Mouse (Mus musculus) heart, postnatal 0 days (tissue): ENCODE data around the gene Fst. TPM values are rescaled to one million over a fixed set of nuclear protein-coding genes. Genes with fewer than 3 reads are reported as not detected.

Experiments used
- ATAC-seq: fragments of 200-750 bp; cut with Nextera tagmentation; 2 replicates; pipeline ENCODE4 v1.8.0; 2017; ENCODE audit warnings: low read depth, moderate number of reproducible peaks, moderate library complexity; ENCODE audit not compliant: insufficient read depth
- DNase-seq: peaks from one replicate; pipeline ENCODE4 v3.0.0-alpha.2; 2016; ENCODE audit warnings: low spot score
- H3K27ac ChIP-seq: fragments of 300-500 bp; sonication (generic); 2 replicates; pipeline ENCODE4 v1.5.1; 2014; ENCODE audit warnings: low read depth, mild to moderate bottlenecking
- H3K27me3 ChIP-seq: fragments of 300-500 bp; sonication (generic); 2 replicates; pipeline ENCODE4 v1.6.1; 2014; ENCODE audit warnings: low read length, mixed read lengths; ENCODE audit not compliant: control insufficient read depth, insufficient read depth
- H3K36me3 ChIP-seq: fragments of 300-500 bp; sonication (generic); replicated peaks from 2 replicates; pipeline ENCODE4 v1.6.1; 2014; ENCODE audit warnings: low read length, mixed read lengths; ENCODE audit not compliant: control insufficient read depth, insufficient read depth
- H3K4me1 ChIP-seq: fragments of 300-500 bp; sonication (generic); 2 replicates; pipeline ENCODE4 v1.6.1; 2014; ENCODE audit warnings: antibody characterized with exemption; ENCODE audit not compliant: control insufficient read depth, insufficient read depth
- H3K4me2 ChIP-seq: fragments of 300-500 bp; sonication (generic); 2 replicates; pipeline ENCODE4 v1.6.1; 2014; ENCODE audit warnings: low read depth, mild to moderate bottlenecking, low read length, moderate library complexity
- H3K4me3 ChIP-seq: fragments of 300-500 bp; sonication (generic); 2 replicates; pipeline ENCODE4 v1.5.1; 2014; ENCODE audit warnings: low read depth, low read length
- H3K9ac ChIP-seq: fragments of 300-500 bp; sonication (generic); replicated peaks from 2 replicates; pipeline ENCODE4 v1.6.1; 2014; ENCODE audit warnings: low read depth, low read length, mixed read lengths
- H3K9me3 ChIP-seq: fragments of 300-500 bp; sonication (generic); replicated peaks from 2 replicates; pipeline ENCODE4 v1.6.1; 2016; ENCODE audit warnings: low read length; ENCODE audit not compliant: control insufficient read depth
- CTCF ChIP-seq: IDR thresholded peaks from 2 replicates; pipeline ENCODE4 v1.5.1; 2016; ENCODE audit warnings: antibody characterized with exemption, control low read depth, low read depth
- EP300 ChIP-seq: IDR thresholded peaks from 2 replicates; pipeline ENCODE4 v1.6.1; 2016; ENCODE audit warnings: antibody characterized with exemption, low read depth
- WGBS: fragments of 180-500 bp; shearing (Covaris S2); extraction: QIAGEN DNeasy Blood & Tissue Kit; methylation state at CpG from one replicate; pipeline ENCODE4 v1.1.7; 2014; 5-methylcytosine and 5-hydroxymethylcytosine counted together
- polyA plus RNA-seq: library from polyadenylated mRNA; unstranded; fragments of >200 nt; fragmentation: Nextera tagmentation; extraction: Ambion mirVana; gene quantifications from 2 replicates; pipeline ENCODE4 v1.2.1, GENCODE M21; 2015
- total RNA-seq: library from RNA; depleted of rRNA; stranded (reverse); fragments of >200 nt; gene quantifications from 2 replicates; pipeline ENCODE4 v1.2.3, GENCODE M21; 2014; ENCODE audit warnings: low replicate concordance

The Fst gene
- total and polyA plus RNA-seq, 2 experiments from 2014 or later, result 0.66 to 3.3 TPM

DNA sequence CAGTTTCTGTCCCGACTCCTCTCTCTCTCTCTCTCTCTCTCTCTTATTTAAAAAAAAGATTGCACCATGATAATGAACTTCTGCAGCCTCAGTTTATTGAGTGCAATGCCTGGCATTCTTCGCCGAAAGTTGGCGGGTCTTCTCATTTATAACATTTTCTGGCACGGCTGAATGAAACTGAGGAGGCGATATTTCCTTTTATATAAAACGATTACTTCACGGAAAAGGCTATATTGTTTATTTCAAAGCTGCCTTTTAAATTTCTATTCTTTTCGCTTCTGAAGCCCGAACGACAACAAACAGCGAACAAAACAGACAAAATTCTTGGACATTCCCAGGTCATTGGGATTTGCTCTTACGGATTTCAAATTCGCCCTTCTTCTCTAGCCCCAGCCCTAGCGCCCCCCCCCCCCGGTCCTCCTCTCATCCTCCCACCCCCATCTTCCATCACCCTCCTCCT is 980 bp upstream of the Fst start:
- no peak for TF ChIP-seq CTCF
- no peak for TF ChIP-seq EP300
- no peaks in the 10 kb centered on the region for H3K9me3 ChIP-seq
- H3K9ac ChIP-seq, result 0 out of 2 replicates have a peak overlapping the region, but pooled peaks have one; percentile 43
- under 1% methylated on average over 16 of the region's 16 CpGs for WGBS
- no peaks in the 10 kb centered on the region for H3K36me3 ChIP-seq
- H3K4me2 ChIP-seq, result peak overlapping the region; percentile 98
- H3K27ac ChIP-seq, result no peak overlapping the region
- no peak for DNase-seq
- H3K4me1 ChIP-seq, result peaks cover 8% of the 10 kb centered on the region; the same call in 1 of the 2 replicates
- no peak for ATAC-seq
- peak overlapping the region; percentile 67 for H3K4me3 ChIP-seq
- peaks cover 48% of the 10 kb centered on the region for H3K27me3 ChIP-seq

DNA sequence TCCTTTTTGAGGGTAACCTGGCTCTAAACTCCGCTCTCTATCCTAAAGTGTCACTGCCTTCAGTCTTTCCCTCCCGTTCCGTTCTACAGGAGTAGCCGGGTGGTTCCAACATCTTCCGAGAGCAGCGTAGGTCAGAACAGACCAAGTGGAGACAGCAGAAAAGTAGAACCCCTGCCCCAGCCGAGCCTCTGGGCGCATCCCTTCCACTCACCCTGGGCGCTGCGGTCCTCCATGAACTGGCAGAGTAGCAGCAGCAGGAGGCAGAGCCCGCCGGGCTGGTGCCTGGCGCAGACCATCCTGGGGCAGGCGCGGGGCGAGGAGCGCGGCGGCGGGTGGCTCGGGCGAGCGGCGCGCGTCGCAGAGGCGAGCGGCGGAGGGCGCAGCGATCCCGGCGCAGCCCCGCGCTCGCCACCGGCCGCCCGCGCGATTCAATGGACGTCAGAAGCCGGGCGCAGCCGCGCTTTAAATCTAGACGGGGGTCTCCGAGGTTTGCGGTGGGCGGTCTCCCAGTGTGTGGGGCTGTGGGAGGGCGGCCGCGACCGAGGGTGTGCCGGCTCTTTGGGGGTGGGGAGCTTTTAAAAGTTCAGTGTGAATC is 363 bp downstream of the Fst start:
- no peak for TF ChIP-seq EP300
- TF ChIP-seq CTCF, result no peak
- peak overlapping the region; percentile 67 for H3K4me3 ChIP-seq
- whole genome bisulfite sequencing, result under 1% methylated on average over 56 of the region's 56 CpGs
- H3K9ac ChIP-seq, result no peak overlapping the region
- peaks cover 60% of the 10 kb centered on the region for H3K27me3 ChIP-seq
- ATAC-seq (peak; percentile 64), DNase-seq (no peak)
- no peak overlapping the region for H3K27ac ChIP-seq
- peaks cover 8% of the 10 kb centered on the region; the same call in 1 of the 2 replicates for H3K4me1 ChIP-seq
- peak overlapping the region; percentile 98 for H3K4me2 ChIP-seq
- H3K36me3 ChIP-seq, result no peaks in the 10 kb centered on the region
- no peaks in the 10 kb centered on the region for H3K9me3 ChIP-seq

DNA sequence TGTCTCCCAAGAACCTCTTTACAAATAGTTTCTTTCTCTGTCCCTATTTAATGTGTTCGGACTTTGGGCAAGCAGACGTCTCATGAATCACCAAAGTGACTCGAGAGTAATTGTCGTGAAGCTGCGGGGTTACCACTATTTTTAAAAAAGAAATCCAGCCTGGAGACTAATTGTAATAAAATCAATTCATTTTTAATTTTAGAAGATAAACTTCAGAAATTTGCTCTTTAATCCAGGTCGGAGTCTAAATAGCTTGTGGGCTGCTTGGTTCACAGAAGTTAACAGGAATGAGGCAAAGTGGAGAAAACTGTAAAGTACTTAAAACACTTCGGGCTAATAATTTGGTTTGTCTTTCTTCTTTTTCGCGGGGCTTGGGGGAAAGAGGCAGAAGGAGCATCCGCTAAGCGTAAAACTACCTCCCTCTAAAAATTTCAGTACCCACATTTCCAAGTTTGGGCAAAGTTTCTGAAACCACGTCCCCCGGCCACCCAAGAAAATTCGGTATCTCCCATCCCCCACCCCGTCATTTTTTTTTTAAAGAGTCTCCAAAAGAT is 1.1 kb downstream of the Fst start:
- ATAC-seq, result no peak
- H3K9ac ChIP-seq, result no peak overlapping the region
- WGBS, result 1% methylated on average over 15 of the region's 15 CpGs
- peak overlapping the region; percentile 98 for H3K4me2 ChIP-seq
- H3K27ac ChIP-seq, result no peak overlapping the region
- H3K36me3 ChIP-seq, result no peaks in the 10 kb centered on the region
- no peak for DNase-seq
- peaks cover 60% of the 10 kb centered on the region for H3K27me3 ChIP-seq
- peak overlapping the region; percentile 67 for H3K4me3 ChIP-seq
- TF ChIP-seq CTCF (no peak), EP300 (no peak)
- no peaks in the 10 kb centered on the region for H3K9me3 ChIP-seq
- peaks cover 8% of the 10 kb centered on the region; the same call in 1 of the 2 replicates for H3K4me1 ChIP-seq

DNA sequence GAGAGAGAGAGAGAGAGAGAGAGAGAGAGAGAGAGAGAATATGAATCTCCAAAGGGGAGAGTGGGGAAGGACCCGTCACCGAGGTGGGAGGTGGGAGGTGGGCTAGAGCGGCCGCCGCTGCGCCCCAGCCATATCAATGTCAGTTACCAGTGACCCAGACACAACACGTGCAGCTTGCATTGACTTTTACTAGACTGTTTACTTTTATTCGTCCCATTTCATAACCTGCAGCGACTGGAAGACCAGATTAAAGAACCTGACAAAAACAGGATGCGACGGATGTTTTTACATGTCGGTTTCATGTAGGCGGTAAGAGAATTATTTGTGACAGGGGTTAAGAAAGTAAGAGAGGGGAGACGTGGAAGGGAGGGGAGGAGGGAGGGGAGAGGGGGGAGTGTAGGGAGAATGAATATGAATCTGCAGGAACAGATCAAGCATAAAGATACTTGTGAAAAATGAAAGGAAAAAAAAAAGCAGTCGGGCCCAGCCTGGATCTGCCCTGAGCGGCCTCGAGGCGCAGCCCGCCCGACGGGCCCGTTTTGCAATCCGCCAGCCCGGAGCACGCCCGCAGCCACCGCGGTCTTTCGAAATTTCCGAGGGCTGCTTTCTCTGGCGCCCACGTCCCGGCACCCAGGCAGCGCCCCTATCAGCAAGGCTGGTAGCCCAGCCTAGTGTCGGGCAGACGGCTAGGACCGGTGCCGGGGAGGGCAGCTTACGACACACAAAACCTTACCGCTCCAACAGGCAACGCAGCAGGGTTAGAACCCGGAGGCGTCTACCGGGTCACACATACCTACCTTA is 1.8 kb downstream of the Fst start:
- H3K9me3 ChIP-seq, result no peaks in the 10 kb centered on the region

DNA sequence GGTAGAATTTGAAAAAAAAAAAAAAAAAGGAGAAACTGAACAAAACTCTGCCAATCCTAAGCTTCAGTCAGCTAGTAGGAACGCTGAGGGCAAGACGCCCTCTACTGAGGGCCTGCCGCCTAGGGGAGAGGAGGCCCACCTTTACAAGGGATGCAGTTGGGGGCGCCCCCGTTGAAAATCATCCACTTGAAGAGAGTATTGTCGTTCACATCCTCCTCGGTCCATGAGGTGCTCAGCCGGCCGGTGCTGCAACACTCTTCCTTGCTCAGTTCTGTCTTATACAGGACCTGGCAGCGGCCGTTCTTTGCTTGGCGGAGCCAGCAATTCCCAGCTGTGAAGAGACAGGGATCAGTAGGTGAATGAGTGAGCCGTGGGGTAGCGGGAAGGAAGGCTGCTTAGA is 2.5 kb downstream of the Fst start:
- Histone ChIP-seq H3K9me3 (no peaks in the 10 kb centered on the region), H3K4me2 (peak overlapping the region; percentile 98), H3K4me1 (peaks cover 8% of the 10 kb centered on the region; the same call in 1 of the 2 replicates), H3K9ac (no peak overlapping the region), H3K27ac (no peak overlapping the region), H3K27me3 (peaks cover 58% of the 10 kb centered on the region), H3K36me3 (no peaks in the 10 kb centered on the region), H3K4me3 (peak overlapping the region; percentile 67)
- TF ChIP-seq CTCF, result peak; percentile 29
- no peak for TF ChIP-seq EP300
- ATAC-seq (no peak), DNase-seq (no peak)
- 2% methylated on average over 14 of the region's 14 CpGs for WGBS

More for the DNA sequence above, 1.8 kb downstream of the Fst start:
- H3K4me2 ChIP-seq, result peak overlapping the region; percentile 98
- peaks cover 8% of the 10 kb centered on the region; the same call in 1 of the 2 replicates for H3K4me1 ChIP-seq
- no peak for DNase-seq
- under 1% methylated on average over 44 of the region's 44 CpGs for WGBS
- H3K36me3 ChIP-seq, result no peaks in the 10 kb centered on the region
- no peak overlapping the region for H3K27ac ChIP-seq
- TF ChIP-seq CTCF (no peak), EP300 (no peak)
- no peak overlapping the region for H3K9ac ChIP-seq
- ATAC-seq, result no peak
- H3K4me3 ChIP-seq, result peak overlapping the region; percentile 67
- H3K27me3 ChIP-seq, result peaks cover 60% of the 10 kb centered on the region
